Mouse (Mus musculus): ENCODE data around the gene Btnl1.

GRCm38 (mm10) chr17:34373055-34373709, 3.8 kb upstream of the Btnl1 start:
- TF ChIP-seq CTCF (IDR thresholded peaks at IDR 0.05; ENCODE audit: control insufficient read depth, insufficient read depth, low read length), result no peak
- no peak for TF ChIP-seq POLR2A (IDR thresholded peaks at IDR 0.05; ENCODE audit: borderline replicate concordance, control insufficient read depth, low read depth, low read length)
